Mouse (Mus musculus): ENCODE results near the gene Ttyh2. TPM values are rescaled to one million over a fixed set of nuclear protein-coding genes. Genes with fewer than 3 reads are reported as not detected.
A peak's percentile ranks its signal among the peaks of the same experiment; 100 is the strongest.

Ttyh2 gene
- polyA plus RNA-seq, 1 experiment, result 20.1 TPM

GRCm38 (mm10) chr11:114736913-114737624, 61.8 kb downstream of the Ttyh2 start:
- DNase-seq (ENCODE audit: extremely low spot score in 1 of 2, low spot score in 1 of 2), result peak in 1 of 2 experiments; percentile 80

- DNase-seq (ENCODE audit: extremely low spot score in 1 of 2, low spot score in 1 of 2), result no peak
Observed at GRCm38 (mm10) chr11:114740598-114740997, 65.4 kb downstream of the Ttyh2 start.

- no peak for DNase-seq (ENCODE audit: extremely low spot score in 1 of 2, low spot score in 1 of 2)
Observed at GRCm38 (mm10) chr11:114741451-114741850, 66.2 kb downstream of the Ttyh2 start.

GRCm38 (mm10) chr11:114745134-114745533, 69.9 kb downstream of the Ttyh2 start:
- DNase-seq (ENCODE audit: extremely low spot score in 1 of 2, low spot score in 1 of 2), result peak; percentile 65 to 97

- DNase-seq (ENCODE audit: extremely low spot score in 1 of 2, low spot score in 1 of 2), result no peak
Observed at GRCm38 (mm10) chr11:114747564-114748138, 72.4 kb downstream of the Ttyh2 start.

- DNase-seq (ENCODE audit: extremely low spot score in 1 of 2, low spot score in 1 of 2), result no peak
Observed at GRCm38 (mm10) chr11:114764820-114765818, 89.9 kb downstream of the Ttyh2 start, which contains the start of gene Kif19a. TSS of gene Kif19a (plus strand) at chr11:114765388.

GRCm38 (mm10) chr11:114769911-114770310, 94.7 kb downstream of the Ttyh2 start:
- no peak for DNase-seq (ENCODE audit: extremely low spot score in 1 of 2, low spot score in 1 of 2)

Other genes with a start within 250 kb of the Ttyh2 start
- gene Rpl38, start 6.9 kb upstream of the Ttyh2 start, polyA plus RNA-seq (2012; rRNA removed), result 1,969 and 2,066 TPM in 2 replicates
- gene Dnaic2, start 52.0 kb downstream of the Ttyh2 start, polyA plus RNA-seq (2012; rRNA removed), result 2.5 and 2.9 TPM in 2 replicates
- 5.0 and 5.8 TPM in 2 replicates for gene Kif19a, start 90.0 kb downstream of the Ttyh2 start, polyA plus RNA-seq (2012; rRNA removed)
- 55.1 and 55.7 TPM in 2 replicates for gene Btbd17, start 120.5 kb downstream of the Ttyh2 start, polyA plus RNA-seq (2012; rRNA removed)
- 0.08 TPM in 1 of 2 replicates, not detected in the other for gene Gpr142, start 123.5 kb downstream of the Ttyh2 start, polyA plus RNA-seq (2012; rRNA removed)
- gene Gprc5c, start 175.7 kb downstream of the Ttyh2 start, polyA plus RNA-seq (2012; rRNA removed), result 3.5 and 4.7 TPM in 2 replicates
- gene Cd300a, start 214.6 kb downstream of the Ttyh2 start, polyA plus RNA-seq (2012; rRNA removed), result 0.54 and 0.57 TPM in 2 replicates